In the genomic region with DNA sequence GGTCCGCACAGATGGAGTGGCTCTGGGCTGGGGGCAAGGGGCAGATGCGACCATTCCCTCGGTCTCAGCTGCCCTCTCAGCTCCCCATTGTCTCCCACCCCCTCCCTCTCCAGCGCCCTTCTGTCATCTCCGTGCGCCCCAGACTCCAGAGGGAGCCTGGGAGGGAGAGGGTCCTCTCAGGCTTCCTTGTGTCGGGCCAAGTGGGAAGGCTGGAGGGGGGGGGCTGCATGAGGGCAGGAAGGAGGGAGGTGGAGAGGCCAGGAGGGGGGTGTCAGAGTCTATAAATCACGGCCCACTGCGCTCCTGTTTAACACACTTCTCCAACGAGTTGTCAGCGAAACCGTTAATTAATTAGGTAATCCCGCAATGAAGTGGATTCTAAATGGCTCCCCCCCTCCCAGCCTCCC, we compare ENCODE assay signal across 11 mouse cellular contexts.
DNase-seq lines count a peak whose midpoint lies in the region; ATAC-seq and TF ChIP-seq lines count a peak whose summit lies in the region.
"Had no signal": no experiment of that assay in that cellular context is flagged by ENCODE, and none has a peak within 500 bp of the region (broad histone marks: within the 10 kb centered on the region; RNA-seq: fewer than 3 reads in every experiment).

No protein-coding gene starts in this region.

- no peak for ATAC-seq in stomach, embryonic 15.5 days (ENCODE audit: insufficient read depth, low FRiP score, low read depth)
- no peak for ATAC-seq in stomach, postnatal 0 days (ENCODE audit: low FRiP score, low TSS enrichment)
- ATAC-seq in limb, embryonic 13.5 days (ENCODE audit: low FRiP score, low read depth): no peak
- ATAC-seq in stomach, embryonic 16.5 days (ENCODE audit: insufficient read depth, low FRiP score): no peak
- ATAC-seq in megakaryocyte, adult 5-6 weeks (ENCODE audit: poor library complexity, severe bottlenecking): no peak

- DNase-seq in heart, embryonic 10.5 days (ENCODE audit: low spot score): no peak
- no peak for DNase-seq in heart, postnatal 36 days
- no peak for DNase-seq in stomach, postnatal 0 days (ENCODE audit: low spot score)
- DNase-seq in right cerebral cortex, postnatal 14 days: no peak

- TF ChIP-seq CTCF in stomach, postnatal 0 days (IDR thresholded peaks at IDR 0.05; ENCODE audit: low read depth): no peak

- peak overlapping the region; percentile 5; the same call in 1 of the 2 replicates for H3K4me2 ChIP-seq in stomach, embryonic 15.5 days
- no peak overlapping the region for H3K4me2 ChIP-seq in stomach, postnatal 0 days (replicated peaks; ENCODE audit: low read depth)
- H3K4me2 ChIP-seq in limb, embryonic 13.5 days (replicated peaks): peak overlapping the region; percentile 40
- H3K4me2 ChIP-seq in stomach, embryonic 16.5 days (ENCODE audit: low read depth, low read length): peak overlapping the region; percentile 35
- H3K4me2 ChIP-seq: limb, embryonic 15.5 days had no signal

- no peaks in the 10 kb centered on the region for H3K9me3 ChIP-seq in heart, embryonic 10.5 days
- H3K9me3 ChIP-seq in stomach, embryonic 15.5 days: no peaks in the 10 kb centered on the region
- H3K9me3 ChIP-seq in stomach, postnatal 0 days (ENCODE audit: control insufficient read depth, low read length): no peaks in the 10 kb centered on the region
- H3K9me3 ChIP-seq in limb, embryonic 13.5 days: no peaks in the 10 kb centered on the region
- no peaks in the 10 kb centered on the region for H3K9me3 ChIP-seq in stomach, embryonic 16.5 days (replicated peaks; ENCODE audit: control insufficient read depth, low read length)
- H3K9me3 ChIP-seq: limb, embryonic 15.5 days; megakaryocyte, embryonic 14.5 days had no signal

- no peak overlapping the region for H3K9ac ChIP-seq in stomach, embryonic 15.5 days
- no peak overlapping the region for H3K9ac ChIP-seq in stomach, postnatal 0 days (ENCODE audit: low read length)
- no peak overlapping the region for H3K9ac ChIP-seq in limb, embryonic 13.5 days
- H3K9ac ChIP-seq in stomach, embryonic 16.5 days (ENCODE audit: low read length): no peak overlapping the region
- H3K9ac ChIP-seq: limb, embryonic 15.5 days had no signal

- 0 out of 2 replicates have a peak overlapping the region, but pooled peaks have one; percentile 30 for H3K27ac ChIP-seq in heart, embryonic 10.5 days
- H3K27ac ChIP-seq in stomach, embryonic 15.5 days: no peak overlapping the region
- no peak overlapping the region for H3K27ac ChIP-seq in stomach, postnatal 0 days (replicated peaks)
- no peak overlapping the region for H3K27ac ChIP-seq in limb, embryonic 13.5 days
- no peak overlapping the region for H3K27ac ChIP-seq in stomach, embryonic 16.5 days (ENCODE audit: low read length)
- H3K27ac ChIP-seq: limb, embryonic 15.5 days had no signal

- no peak for TF ChIP-seq EP300 in stomach, postnatal 0 days (optimal IDR thresholded peaks at IDR 0.05)

- H3K27me3 ChIP-seq in heart, embryonic 10.5 days (ENCODE audit: insufficient read depth, poor library complexity, severe bottlenecking): peaks cover 70% of the 10 kb centered on the region
- peaks cover 58% of the 10 kb centered on the region for H3K27me3 ChIP-seq in stomach, embryonic 15.5 days (replicated peaks)
- peaks cover 8% of the 10 kb centered on the region; the same call in 1 of the 2 replicates for H3K27me3 ChIP-seq in stomach, postnatal 0 days (ENCODE audit: control insufficient read depth, insufficient read depth, low read length)
- peaks cover 79% of the 10 kb centered on the region for H3K27me3 ChIP-seq in limb, embryonic 13.5 days
- H3K27me3 ChIP-seq in stomach, embryonic 16.5 days (ENCODE audit: control insufficient read depth, insufficient read depth, low read length): peaks cover 44% of the 10 kb centered on the region

- no peaks in the 10 kb centered on the region for H3K36me3 ChIP-seq in heart, embryonic 10.5 days
- H3K36me3 ChIP-seq in stomach, embryonic 15.5 days: no peaks in the 10 kb centered on the region
- no peaks in the 10 kb centered on the region for H3K36me3 ChIP-seq in stomach, postnatal 0 days (ENCODE audit: control insufficient read depth, insufficient read depth, low read length)
- no peaks in the 10 kb centered on the region for H3K36me3 ChIP-seq in limb, embryonic 13.5 days
- no peaks in the 10 kb centered on the region for H3K36me3 ChIP-seq in stomach, embryonic 16.5 days (ENCODE audit: control insufficient read depth, insufficient read depth, low read length)
- H3K36me3 ChIP-seq: limb, embryonic 15.5 days had no signal

- whole genome bisulfite sequencing in heart, embryonic 10.5 days: 25% methylated on average over 13 of the region's 13 CpGs
- WGBS in stomach, embryonic 15.5 days: 10% methylated on average over 12 of the region's 13 CpGs
- WGBS in stomach, postnatal 0 days: 14% methylated on average over 11 of the region's 13 CpGs
- 10% methylated on average over 13 of the region's 13 CpGs for WGBS in limb, embryonic 13.5 days
- 19% methylated on average over 13 of the region's 13 CpGs for WGBS in stomach, embryonic 16.5 days

- intact Hi-C loops in heart, postnatal 36 days (cut with DNase I): no loop called here

- peaks cover 21% of the 10 kb centered on the region for H3K4me1 ChIP-seq in heart, embryonic 10.5 days
- 0 out of 2 replicates have a peak, but pooled peaks cover 5% of the 10 kb centered on the region for H3K4me1 ChIP-seq in stomach, embryonic 15.5 days
- no peaks in the 10 kb centered on the region for H3K4me1 ChIP-seq in stomach, postnatal 0 days (replicated peaks; ENCODE audit: control insufficient read depth, insufficient read depth)
- 0 out of 2 replicates have a peak, but pooled peaks cover 3% of the 10 kb centered on the region for H3K4me1 ChIP-seq in limb, embryonic 13.5 days
- H3K4me1 ChIP-seq in stomach, embryonic 16.5 days (ENCODE audit: control insufficient read depth, insufficient read depth, low read length): peaks cover 4% of the 10 kb centered on the region; the same call in 1 of the 2 replicates

- peak overlapping the region; percentile 29; the same call in 1 of the 2 replicates for H3K4me3 ChIP-seq in heart, embryonic 10.5 days
- H3K4me3 ChIP-seq in stomach, embryonic 15.5 days (replicated peaks): no peak overlapping the region; the same call in 1 of the 2 replicates
- H3K4me3 ChIP-seq in stomach, postnatal 0 days (ENCODE audit: low read depth, low read length): no peak overlapping the region
- H3K4me3 ChIP-seq in limb, embryonic 13.5 days: peak overlapping the region; percentile 11; the same call in 1 of the 2 replicates
- no peak overlapping the region for H3K4me3 ChIP-seq in stomach, embryonic 16.5 days (replicated peaks; ENCODE audit: low read length)
- H3K4me3 ChIP-seq: erythroblast, embryonic 14.5 days; limb, embryonic 15.5 days; megakaryocyte, embryonic 14.5 days had no signal

Comparison
In these comparisons a context has a peak if more than half of its experiments do, and no peak if none do; other contexts are left out.
1. H3K4me3 ChIP-seq: peak in heart, embryonic 10.5 days (single experiment) and limb, embryonic 13.5 days (single experiment); none in stomach, embryonic 15.5 days (single experiment), stomach, postnatal 0 days (single experiment) and stomach, embryonic 16.5 days (single experiment).